Mouse (Mus musculus) stomach, embryonic 16.5 days (tissue): ENCODE data around the gene Adamts17. TPM values are rescaled to one million over a fixed set of nuclear protein-coding genes. Genes with fewer than 3 reads are reported as not detected.

Source experiments
- ATAC-seq: fragments of 200-750 bp; cut with Nextera tagmentation; 2 replicates; pipeline ENCODE4 v1.8.0; 2017; ENCODE audit warnings: moderate number of reproducible peaks, moderate TSS enrichment; ENCODE audit not compliant: insufficient read depth, low FRiP score
- H3K27ac ChIP-seq: fragments of 300-500 bp; sonication (generic); 2 replicates; pipeline ENCODE4 v1.5.1; 2014; ENCODE audit warnings: low read length
- H3K27me3 ChIP-seq: fragments of 300-500 bp; sonication (generic); 2 replicates; pipeline ENCODE4 v1.6.1; 2014; ENCODE audit warnings: low read length, control low read depth, mixed read lengths; ENCODE audit not compliant: control insufficient read depth, insufficient read depth
- H3K36me3 ChIP-seq: fragments of 300-500 bp; sonication (generic); 2 replicates; pipeline ENCODE4 v1.6.1; 2014; ENCODE audit warnings: low read length; ENCODE audit not compliant: control insufficient read depth, insufficient read depth
- H3K4me1 ChIP-seq: fragments of 300-500 bp; sonication (generic); 2 replicates; pipeline ENCODE4 v1.6.1; 2014; ENCODE audit warnings: low read length, control low read depth, mixed read lengths; ENCODE audit not compliant: control insufficient read depth, insufficient read depth
- H3K4me2 ChIP-seq: fragments of 300-500 bp; sonication (generic); 2 replicates; pipeline ENCODE4 v1.6.1; 2014; ENCODE audit warnings: low read depth, low read length, mixed read lengths
- H3K4me3 ChIP-seq: fragments of 300-500 bp; sonication (generic); replicated peaks from 2 replicates; pipeline ENCODE4 v1.5.1; 2014; ENCODE audit warnings: mild to moderate bottlenecking, low read length
- H3K9ac ChIP-seq: fragments of 300-500 bp; sonication (generic); 2 replicates; pipeline ENCODE4 v1.6.1; 2014; ENCODE audit warnings: low read length
- H3K9me3 ChIP-seq: fragments of 300-500 bp; sonication (generic); replicated peaks from 2 replicates; pipeline ENCODE4 v1.6.1; 2016; ENCODE audit warnings: low read length, control low read depth; ENCODE audit not compliant: control insufficient read depth
- WGBS: fragments of 180-500 bp; shearing (Covaris S2); extraction: QIAGEN DNeasy Blood & Tissue Kit; methylation state at CpG from one replicate; pipeline ENCODE4 v1.1.7; 2014; 5-methylcytosine and 5-hydroxymethylcytosine counted together
- polyA plus RNA-seq: library from polyadenylated mRNA; unstranded; fragments of >200 nt; fragmentation: Nextera tagmentation; extraction: Ambion mirVana; gene quantifications from 2 replicates; pipeline ENCODE4 v1.2.1, GENCODE M21; 2015

Gene Adamts17
- polyA plus RNA-seq, 1 experiment from 2014 or later = 5.3 TPM

- ATAC-seq = no peak
- no peak overlapping the region for H3K4me3 ChIP-seq
- H3K9ac ChIP-seq = no peak overlapping the region
- H3K9me3 ChIP-seq = no peaks in the 10 kb centered on the region
- 94% methylated on average over 6 of the region's 6 CpGs for WGBS
- H3K27me3 ChIP-seq = no peaks in the 10 kb centered on the region
- H3K27ac ChIP-seq = no peak overlapping the region
- no peaks in the 10 kb centered on the region for H3K4me1 ChIP-seq
- H3K36me3 ChIP-seq = no peaks in the 10 kb centered on the region
- H3K4me2 ChIP-seq = no peak overlapping the region
Measured at GRCm38 (mm10) chr7:67045202-67045601, 205.7 kb downstream of the Adamts17 start.

- H3K9me3 ChIP-seq = no peaks in the 10 kb centered on the region
- ATAC-seq = no peak
- H3K36me3 ChIP-seq = no peaks in the 10 kb centered on the region
- H3K9ac ChIP-seq = no peak overlapping the region
- no peak overlapping the region for H3K4me3 ChIP-seq
- no peak overlapping the region for H3K4me2 ChIP-seq
- WGBS = 91% methylated on average over 2 of the region's 2 CpGs
- no peaks in the 10 kb centered on the region for H3K4me1 ChIP-seq
- H3K27ac ChIP-seq = no peak overlapping the region
- H3K27me3 ChIP-seq = no peaks in the 10 kb centered on the region
Measured at GRCm38 (mm10) chr7:67049206-67049605, 209.7 kb downstream of the Adamts17 start.

DNA sequence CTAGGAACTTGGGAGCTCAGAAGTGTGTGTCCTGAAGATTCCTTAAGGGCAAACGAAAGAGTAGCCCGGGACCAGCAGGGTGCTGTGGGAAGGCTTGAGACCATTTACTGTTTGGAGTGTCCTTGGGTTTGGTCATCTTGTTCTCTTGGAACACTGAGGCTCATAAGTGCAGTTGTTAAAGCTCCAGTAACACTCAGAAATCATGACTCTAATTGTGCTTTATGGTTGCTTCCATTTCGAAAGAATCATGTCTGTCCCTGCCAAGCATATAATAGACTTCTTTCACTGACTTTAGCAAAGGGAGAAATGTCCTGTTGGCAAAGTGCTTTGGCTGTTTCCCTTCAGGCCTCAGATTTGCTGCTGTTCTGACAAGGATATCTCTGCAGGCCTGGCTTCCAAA is 210.9 kb downstream of the Adamts17 start:
- H3K27me3 ChIP-seq = no peaks in the 10 kb centered on the region
- no peak overlapping the region for H3K9ac ChIP-seq
- no peaks in the 10 kb centered on the region for H3K4me1 ChIP-seq
- no peak overlapping the region for H3K27ac ChIP-seq
- ATAC-seq = no peak
- WGBS = 88% methylated on average over 3 of the region's 3 CpGs
- no peaks in the 10 kb centered on the region for H3K9me3 ChIP-seq
- no peaks in the 10 kb centered on the region for H3K36me3 ChIP-seq
- no peak overlapping the region for H3K4me2 ChIP-seq
- H3K4me3 ChIP-seq = no peak overlapping the region

DNA sequence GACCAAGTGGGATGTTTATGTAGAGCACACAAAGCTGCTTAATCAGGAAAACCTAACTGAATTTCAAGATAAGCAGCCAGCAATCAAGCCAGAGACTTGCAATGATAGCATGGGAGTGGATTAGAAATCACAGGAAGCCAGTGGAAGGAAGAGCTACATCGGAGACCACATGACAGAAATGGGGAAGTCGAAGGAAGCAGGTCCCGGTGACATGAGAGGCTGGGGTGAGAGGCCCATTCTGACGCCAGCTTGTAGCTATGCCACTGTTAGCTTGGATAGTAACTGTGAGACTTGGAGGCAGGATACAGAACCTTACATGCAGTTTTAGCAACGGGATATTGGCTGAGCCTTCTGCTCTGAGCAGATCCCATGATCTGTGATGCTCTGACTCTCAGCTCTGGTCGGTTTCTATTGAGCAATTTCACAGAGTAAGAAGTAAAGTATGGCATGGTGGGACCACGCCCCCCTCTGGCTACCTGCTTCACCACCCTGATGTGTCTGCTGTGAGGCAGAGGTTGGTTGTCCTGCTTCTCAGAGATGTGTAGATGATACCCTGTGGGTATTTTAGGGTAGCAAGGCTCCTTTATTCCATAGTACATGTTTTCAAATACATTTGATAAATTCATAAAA is 211.7 kb downstream of the Adamts17 start:
- H3K4me2 ChIP-seq = no peak overlapping the region
- H3K4me3 ChIP-seq = no peak overlapping the region
- WGBS = 70% methylated on average over 7 of the region's 7 CpGs
- H3K4me1 ChIP-seq = no peaks in the 10 kb centered on the region
- no peaks in the 10 kb centered on the region for H3K36me3 ChIP-seq
- no peaks in the 10 kb centered on the region for H3K27me3 ChIP-seq
- H3K9ac ChIP-seq = no peak overlapping the region; the same call in 1 of the 2 replicates
- no peaks in the 10 kb centered on the region for H3K9me3 ChIP-seq
- ATAC-seq = no peak
- H3K27ac ChIP-seq = no peak overlapping the region

DNA sequence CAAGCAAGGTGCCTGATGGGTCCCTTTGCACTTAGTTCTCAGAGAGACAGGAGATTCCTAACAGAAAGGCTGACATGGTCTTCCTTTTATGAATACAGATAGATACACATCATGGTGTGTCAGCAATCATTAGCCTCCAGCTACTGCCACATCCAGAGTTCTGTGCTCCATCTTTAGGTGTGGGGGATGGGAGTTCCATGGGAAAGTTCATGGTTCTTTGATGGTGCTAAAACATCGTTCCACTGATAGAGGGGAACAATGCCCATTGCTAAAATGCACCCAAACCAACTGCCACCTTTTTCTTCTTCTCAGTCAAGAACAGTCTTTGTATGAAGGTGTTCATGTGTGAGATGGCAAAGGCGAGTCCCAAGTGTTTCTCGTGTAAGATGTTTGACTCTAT is 215.3 kb downstream of the Adamts17 start:
- Histone ChIP-seq H3K9ac (no peak overlapping the region), H3K27me3 (no peaks in the 10 kb centered on the region), H3K4me2 (no peak overlapping the region), H3K4me1 (no peaks in the 10 kb centered on the region), H3K27ac (no peak overlapping the region), H3K4me3 (no peak overlapping the region), H3K36me3 (no peaks in the 10 kb centered on the region), H3K9me3 (no peaks in the 10 kb centered on the region)
- WGBS = 88% methylated on average over 3 of the region's 3 CpGs
- no peak for ATAC-seq

GRCm38 (mm10) chr7:67055510-67055909 is 216.0 kb downstream of the Adamts17 start:
- no peaks in the 10 kb centered on the region for H3K9me3 ChIP-seq
- H3K4me1 ChIP-seq = no peaks in the 10 kb centered on the region
- H3K4me2 ChIP-seq = no peak overlapping the region
- no peak overlapping the region for H3K9ac ChIP-seq
- no peaks in the 10 kb centered on the region for H3K36me3 ChIP-seq
- H3K4me3 ChIP-seq = no peak overlapping the region
- WGBS = 52% methylated on average over 3 of the region's 3 CpGs
- no peak overlapping the region for H3K27ac ChIP-seq
- no peaks in the 10 kb centered on the region for H3K27me3 ChIP-seq
- peak; percentile 33; the same call in 1 of the 2 replicates for ATAC-seq

DNA sequence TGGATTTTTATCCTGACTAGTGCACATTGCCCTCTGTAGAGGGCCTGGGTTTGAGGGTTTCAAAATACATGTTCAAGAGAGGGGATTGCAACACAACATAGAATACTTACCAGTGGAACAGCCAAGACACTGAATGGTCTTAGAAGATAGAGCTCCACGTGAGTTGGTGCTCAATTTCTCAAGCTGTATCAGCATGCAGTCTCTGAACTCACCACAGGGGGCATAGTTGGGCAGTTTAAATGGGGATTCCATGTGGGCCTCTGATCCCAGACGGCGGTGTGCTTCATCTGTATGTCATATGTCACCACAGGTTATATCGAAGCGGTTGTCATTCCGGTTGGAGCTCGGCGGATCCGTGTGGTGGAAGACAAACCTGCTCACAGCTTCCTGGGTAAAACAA is 222.2 kb downstream of the Adamts17 start:
- H3K4me1 ChIP-seq = no peaks in the 10 kb centered on the region
- H3K9me3 ChIP-seq = no peaks in the 10 kb centered on the region
- no peak overlapping the region for H3K4me3 ChIP-seq
- no peaks in the 10 kb centered on the region for H3K27me3 ChIP-seq
- H3K36me3 ChIP-seq = no peaks in the 10 kb centered on the region
- no peak overlapping the region for H3K27ac ChIP-seq
- ATAC-seq = no peak
- 80% methylated on average over 9 of the region's 9 CpGs for WGBS
- H3K9ac ChIP-seq = no peak overlapping the region
- no peak overlapping the region for H3K4me2 ChIP-seq

- no peaks in the 10 kb centered on the region for H3K4me1 ChIP-seq
- no peak for ATAC-seq
- no peak overlapping the region for H3K4me3 ChIP-seq
- H3K4me2 ChIP-seq = no peak overlapping the region
- H3K36me3 ChIP-seq = no peaks in the 10 kb centered on the region
- no peak overlapping the region for H3K9ac ChIP-seq
- no peak overlapping the region for H3K27ac ChIP-seq
- no peaks in the 10 kb centered on the region for H3K27me3 ChIP-seq
- no peaks in the 10 kb centered on the region for H3K9me3 ChIP-seq
- 75% methylated on average over 2 of the region's 2 CpGs for WGBS
Measured at GRCm38 (mm10) chr7:67062571-67062970, 223.0 kb downstream of the Adamts17 start.

GRCm38 (mm10) chr7:67064627-67065305 is 225.2 kb downstream of the Adamts17 start:
- no peaks in the 10 kb centered on the region for H3K4me1 ChIP-seq
- no peaks in the 10 kb centered on the region for H3K36me3 ChIP-seq
- ATAC-seq = no peak
- no peaks in the 10 kb centered on the region for H3K9me3 ChIP-seq
- no peak overlapping the region for H3K4me3 ChIP-seq
- H3K27ac ChIP-seq = no peak overlapping the region
- WGBS = 74% methylated on average over 10 of the region's 10 CpGs
- no peak overlapping the region for H3K4me2 ChIP-seq
- H3K27me3 ChIP-seq = no peaks in the 10 kb centered on the region
- no peak overlapping the region for H3K9ac ChIP-seq
